Mouse (Mus musculus) bone marrow macrophage, adult 2 months (primary cell): Measurements from ENCODE around the gene Got2. TPM values are rescaled to one million over a fixed set of nuclear protein-coding genes. Genes with fewer than 3 reads are reported as not detected.
A peak's percentile ranks its signal among the peaks of the same experiment; 100 is the strongest.

ENCODE experiments used
- H3K27ac ChIP-seq: 2 replicates; pipeline ENCODE4 v1.5.1; 2012; ENCODE audit warnings: low read depth, low read length; ENCODE audit not compliant: insufficient read depth
- H3K4me1 ChIP-seq: 2 replicates; pipeline ENCODE4 v1.6.1; 2012; ENCODE audit warnings: low read length; ENCODE audit not compliant: control insufficient read depth, insufficient read depth
- H3K4me3 ChIP-seq: 2 replicates; pipeline ENCODE4 v1.5.1; 2012; ENCODE audit warnings: mild to moderate bottlenecking, low read length, moderate library complexity; ENCODE audit not compliant: insufficient read depth
- CTCF ChIP-seq: IDR thresholded peaks from 2 replicates; pipeline ENCODE4 v1.5.1; 2012; ENCODE audit warnings: low read depth, mild to moderate bottlenecking, low read length, moderate library complexity
- POLR2A ChIP-seq: IDR thresholded peaks from 2 replicates; pipeline ENCODE4 v1.6.1; 2012; ENCODE audit warnings: mild to moderate bottlenecking, low read depth, low read length, borderline replicate concordance
- polyA plus RNA-seq: library from polyadenylated mRNA; stranded (reverse); fragments of >200 nt; gene quantifications from 2 replicates; pipeline ENCODE4 v1.2.4, GENCODE M21; 2012; ENCODE audit not compliant: missing spikeins, insufficient read depth, insufficient read length

Gene Got2
- polyA plus RNA-seq: 56.2 and 66.5 TPM in 2 replicates

- H3K27ac ChIP-seq: peak within 1 kb of the TSS; percentile 56
- TF ChIP-seq CTCF (peak; percentile 69), POLR2A (no peak)
- peaks cover 29% of the 10 kb centered on the region for H3K4me1 ChIP-seq
- peak within 1 kb of the TSS; percentile 75 for H3K4me3 ChIP-seq
These were observed at the start of gene Got2 for GRCm38 (mm10) chr8:95888285-95889136. Got2 (minus strand) TSS chr8:95888547.

- H3K27ac ChIP-seq: no peak overlapping the region
- H3K4me1 ChIP-seq: no peaks in the 10 kb centered on the region
- TF ChIP-seq POLR2A (no peak), CTCF (no peak)
- no peak overlapping the region for H3K4me3 ChIP-seq
These were observed 44.5 kb upstream of the Got2 start for GRCm38 (mm10) chr8:95932841-95933240.

GRCm38 (mm10) chr8:95929821-95930220 lies 41.5 kb upstream of the Got2 start:
- no peak overlapping the region for H3K27ac ChIP-seq
- TF ChIP-seq POLR2A (no peak), CTCF (no peak)
- H3K4me1 ChIP-seq: no peaks in the 10 kb centered on the region
- no peak overlapping the region for H3K4me3 ChIP-seq

GRCm38 (mm10) chr8:95916106-95916505 lies 27.8 kb upstream of the Got2 start:
- peak overlapping the region; percentile 7 for H3K4me3 ChIP-seq
- no peaks in the 10 kb centered on the region for H3K4me1 ChIP-seq
- TF ChIP-seq POLR2A (no peak), CTCF (no peak)
- no peak overlapping the region for H3K27ac ChIP-seq

GRCm38 (mm10) chr8:95914905-95915643 lies 26.7 kb upstream of the Got2 start:
- no peak overlapping the region for H3K4me3 ChIP-seq
- TF ChIP-seq CTCF (peak; percentile 62), POLR2A (no peak)

GRCm38 (mm10) chr8:95911240-95911639 lies 22.9 kb upstream of the Got2 start:
- no peak overlapping the region for H3K4me3 ChIP-seq
- TF ChIP-seq POLR2A (no peak), CTCF (no peak)
- no peak overlapping the region for H3K27ac ChIP-seq
- peaks cover 8% of the 10 kb centered on the region for H3K4me1 ChIP-seq

More at GRCm38 (mm10) chr8:95914905-95915643, 26.7 kb upstream of the Got2 start:
- no peak overlapping the region for H3K27ac ChIP-seq
- H3K4me1 ChIP-seq: no peaks in the 10 kb centered on the region

- no peak for TF ChIP-seq CTCF
- no peak for TF ChIP-seq POLR2A
- Histone ChIP-seq H3K4me1 (peaks cover 22% of the 10 kb centered on the region), H3K4me3 (no peak overlapping the region), H3K27ac (no peak overlapping the region)
These were observed 19.5 kb upstream of the Got2 start for GRCm38 (mm10) chr8:95907885-95908284.

GRCm38 (mm10) chr8:95906738-95907137 lies 18.4 kb upstream of the Got2 start:
- Histone ChIP-seq H3K4me3 (no peak overlapping the region), H3K27ac (peak overlapping the region; percentile 55; the same call in 1 of the 2 replicates), H3K4me1 (peaks cover 24% of the 10 kb centered on the region)
- TF ChIP-seq CTCF (no peak), POLR2A (no peak)

- H3K4me3 ChIP-seq: no peak overlapping the region
- peaks cover 25% of the 10 kb centered on the region for H3K4me1 ChIP-seq
- H3K27ac ChIP-seq: no peak overlapping the region
- no peak for TF ChIP-seq POLR2A
- TF ChIP-seq CTCF: no peak
These were observed 13.5 kb upstream of the Got2 start for GRCm38 (mm10) chr8:95901864-95902263.

GRCm38 (mm10) chr8:95893701-95894100 lies 5.4 kb upstream of the Got2 start:
- H3K4me3 ChIP-seq: no peak overlapping the region
- no peak overlapping the region for H3K27ac ChIP-seq
- no peak for TF ChIP-seq CTCF
- TF ChIP-seq POLR2A: no peak

More at GRCm38 (mm10) chr8:95893701-95894100, 5.4 kb upstream of the Got2 start:
- 0 out of 2 replicates have a peak, but pooled peaks cover 2% of the 10 kb centered on the region for H3K4me1 ChIP-seq
